Mouse (Mus musculus): ENCODE measurements at regions not wholly inside any gene's neighbourhood (a gene's known extent, or its start where the extent isn't known, plus 50 kb on each side); places are given as distances from the start of the nearest gene placed in this dataset.
A peak's percentile ranks its signal among the peaks of the same experiment; 100 is the strongest.

DNA sequence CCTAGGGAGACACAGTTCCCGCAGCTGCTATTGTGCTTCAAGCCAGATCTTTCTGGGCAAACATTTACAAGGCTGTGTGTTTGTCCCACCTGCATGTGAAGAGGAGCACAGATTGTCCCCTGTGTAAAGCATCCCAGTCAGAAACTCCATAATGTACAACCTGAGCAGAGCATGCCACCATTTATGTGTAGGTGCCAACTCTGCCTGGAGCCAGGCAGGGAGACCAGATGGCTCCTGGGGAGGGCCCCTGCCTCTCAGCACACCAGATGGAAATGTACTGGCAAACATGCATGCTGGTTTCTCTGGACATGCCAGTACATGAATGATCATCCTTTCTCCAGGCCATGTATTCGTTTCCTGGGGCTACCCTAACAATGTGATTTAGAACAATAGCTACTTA, 98.6 kb upstream of the Foxp3 start:
- no peak for DNase-seq (ENCODE audit: low spot score)

GRCm38 (mm10) chrX:7473814-7474213, 98.2 kb upstream of the Usp27x start:
- DNase-seq (ENCODE audit: low spot score), result peak; percentile 47

GRCm38 (mm10) chrX:7469801-7470200, 94.2 kb upstream of the Usp27x start:
- no peak for DNase-seq (ENCODE audit: low spot score)

DNA sequence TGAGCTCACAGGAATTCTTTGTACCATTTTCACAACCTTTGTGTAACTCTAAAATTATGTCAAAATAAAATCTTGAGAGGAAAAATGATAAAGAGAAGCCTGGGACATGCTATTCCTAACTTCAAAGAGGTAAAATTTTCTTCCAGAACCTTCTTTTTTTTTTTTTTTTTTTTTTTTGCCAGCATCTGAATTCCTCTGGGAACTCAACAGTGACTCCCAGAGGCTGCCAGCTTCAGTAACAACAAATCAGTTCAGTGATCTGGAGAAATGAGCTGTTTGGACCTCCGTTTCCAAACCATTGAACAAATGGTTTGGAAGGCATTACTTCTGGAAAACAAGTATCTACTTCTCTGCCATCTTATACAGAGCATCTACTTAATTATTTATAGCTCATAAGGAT, 92.4 kb upstream of the Usp27x start:
- no peak for DNase-seq (ENCODE audit: low spot score)

DNA sequence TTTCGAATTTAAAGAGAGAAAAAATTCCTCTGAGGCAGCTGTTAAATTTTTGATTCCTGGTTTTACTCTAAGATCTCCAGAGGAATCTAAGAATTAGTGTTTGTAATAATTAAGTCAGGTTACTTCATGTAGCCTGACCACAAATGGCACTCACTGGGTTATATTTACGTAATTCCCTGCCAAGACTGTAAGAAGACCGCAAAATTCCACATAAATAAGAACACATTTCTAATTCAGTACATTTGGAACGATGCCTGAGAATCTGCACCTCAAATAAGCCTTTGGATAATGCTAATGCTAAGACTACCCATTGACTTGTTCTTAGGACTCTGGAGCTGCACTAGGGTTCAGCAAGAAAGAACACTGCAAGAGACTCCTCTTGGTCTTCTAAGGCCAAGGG, 81.2 kb upstream of the Usp27x start:
- no peak for DNase-seq (ENCODE audit: low spot score)

DNA sequence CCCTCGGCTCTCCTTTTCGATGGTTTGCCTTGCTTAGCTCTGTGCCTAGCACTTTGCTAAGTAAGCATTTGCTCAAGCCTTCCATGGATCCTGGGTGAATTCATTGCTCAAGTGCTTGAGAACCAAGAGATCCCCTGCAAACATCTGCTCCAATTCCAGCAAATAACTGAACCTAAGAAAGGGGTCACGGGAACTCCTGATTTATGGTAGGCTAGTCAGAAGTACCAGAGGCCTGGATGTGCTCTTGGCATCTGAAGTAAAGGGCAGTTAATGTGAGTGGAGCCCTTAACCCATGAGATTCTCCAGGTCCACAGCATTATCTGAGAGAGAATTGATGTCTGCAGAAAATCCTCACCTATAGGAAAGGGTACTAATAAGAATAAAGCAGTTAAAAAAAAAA, 69.4 kb upstream of the Usp27x start:
- no peak for DNase-seq (ENCODE audit: low spot score)

- DNase-seq (ENCODE audit: low spot score), result no peak
Measured at GRCm38 (mm10) chrX:7444583-7444982, 69.0 kb upstream of the Usp27x start.

DNA sequence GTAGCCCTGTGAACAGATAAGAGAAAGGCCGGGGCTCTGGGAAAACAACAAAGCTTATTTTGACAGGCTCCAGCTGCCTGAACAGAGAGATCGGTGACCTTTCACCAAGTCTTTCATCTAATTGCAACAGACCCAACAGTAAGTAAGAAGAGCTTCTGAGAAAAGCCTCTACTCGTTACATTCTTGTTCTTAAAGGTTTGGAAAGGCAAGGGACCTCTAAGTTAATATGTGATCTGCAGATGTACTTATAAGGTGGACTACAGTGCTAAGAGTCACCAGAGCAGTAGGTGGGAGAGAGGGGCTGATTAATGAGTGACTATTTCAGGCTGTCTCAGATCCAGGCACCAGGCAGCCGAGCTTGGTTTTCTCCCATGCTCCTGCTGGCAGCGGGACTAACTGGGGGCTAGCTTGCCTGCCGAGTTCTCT, 68.4 kb upstream of the Usp27x start:
- DNase-seq (ENCODE audit: low spot score), result no peak

DNA sequence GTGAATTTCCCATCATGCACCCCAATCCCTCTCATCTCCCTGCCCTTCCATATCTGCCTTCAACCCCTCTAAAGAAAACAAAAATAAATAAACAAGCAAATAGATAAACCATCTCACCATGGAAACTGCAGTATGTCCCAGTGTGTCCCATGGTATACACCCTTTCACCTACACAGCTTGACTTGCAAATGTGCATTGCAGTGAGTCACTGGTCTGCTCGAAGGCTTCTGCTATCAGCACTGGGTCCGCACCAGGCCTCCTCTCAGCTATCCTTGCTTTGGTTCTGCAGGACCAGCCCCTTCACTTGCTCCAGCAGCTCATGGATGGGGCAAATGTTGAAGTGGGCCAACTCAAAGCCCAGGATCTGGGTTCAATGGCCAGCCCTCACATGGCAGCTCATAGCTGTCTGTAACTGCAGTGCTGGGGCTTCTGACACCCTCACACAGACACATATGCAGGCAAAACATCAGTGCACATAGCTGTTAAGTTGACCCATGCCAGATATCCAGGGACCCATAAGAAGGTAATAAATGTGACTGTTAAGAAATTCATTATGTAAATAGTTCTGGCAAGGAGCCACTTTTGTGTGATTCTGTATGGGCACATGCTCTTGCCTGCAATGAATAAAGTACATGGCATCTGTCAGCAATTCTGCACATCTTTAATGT, 59.9 kb upstream of the Usp27x start:
- no peak for DNase-seq (ENCODE audit: low spot score)

DNA sequence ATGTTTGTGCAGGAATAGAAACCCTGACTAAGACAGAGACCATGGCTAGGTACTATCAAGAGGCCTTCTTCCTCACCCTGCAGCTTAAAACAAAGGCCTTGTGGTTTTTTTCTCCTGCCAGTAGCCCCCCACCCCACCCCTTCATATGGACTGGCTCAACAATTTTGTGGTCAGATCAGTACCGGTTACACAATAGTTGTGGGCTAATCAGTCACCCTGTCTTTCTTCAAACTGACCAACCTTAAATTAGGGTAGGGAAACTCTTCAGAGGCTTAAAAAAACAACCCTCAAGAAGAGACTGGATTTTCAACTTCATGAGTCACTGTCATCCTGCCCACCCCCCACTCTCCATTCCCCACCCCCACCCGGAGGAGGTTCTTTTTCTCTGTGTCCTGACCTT, 58.6 kb upstream of the Usp27x start:
- no peak for DNase-seq (ENCODE audit: low spot score)

DNA sequence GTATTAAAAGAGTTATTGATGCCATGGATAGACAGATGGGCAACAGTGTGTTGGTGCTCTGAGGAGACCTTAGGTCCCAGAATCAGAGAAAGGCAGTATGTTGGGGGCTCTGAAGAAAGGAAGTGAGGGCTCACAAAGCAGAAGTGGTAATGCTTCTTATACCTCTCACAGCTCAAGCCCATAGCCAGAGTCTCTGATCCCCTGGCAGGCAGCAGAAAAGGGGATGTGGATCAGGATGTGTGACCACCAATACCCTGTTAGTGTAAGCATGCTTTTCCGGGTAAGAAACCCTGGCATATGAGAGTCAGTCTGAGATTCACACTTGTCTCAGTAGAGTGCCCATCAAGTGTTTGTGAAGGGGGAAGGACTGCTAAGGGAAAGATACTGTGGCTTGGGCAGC, 54.8 kb upstream of the Usp27x start:
- DNase-seq (ENCODE audit: low spot score), result no peak

DNA sequence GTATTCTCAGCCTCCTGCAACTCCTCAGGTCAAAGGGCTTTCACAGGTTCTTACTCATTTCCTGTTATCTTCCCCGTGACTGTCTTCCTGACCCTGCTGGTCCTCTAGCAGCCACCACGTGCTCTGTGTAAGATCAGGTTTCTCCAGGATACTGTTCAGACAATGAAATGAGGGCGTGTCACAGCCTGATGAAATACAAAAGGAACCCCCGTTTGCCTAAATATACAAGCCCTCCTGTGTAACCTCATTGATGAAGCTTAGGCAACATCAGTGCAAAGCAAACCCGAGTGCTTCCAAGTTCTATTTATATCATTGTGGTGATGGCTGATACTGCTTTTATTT, 53.9 kb upstream of the Usp27x start:
- DNase-seq (ENCODE audit: low spot score), result no peak

GRCm38 (mm10) chrX:7428621-7429523, 53.2 kb upstream of the Usp27x start:
- DNase-seq (ENCODE audit: low spot score), result no peak
